Mouse (Mus musculus): ENCODE measurements around the gene Larp4b.
"Not testable (repeated sequence)": the region's sequence is repeated elsewhere in the genome, so short reads cannot be mapped to it uniquely, and the experiment has no call there.

The Larp4b gene

GRCm38 (mm10) chr13:9093316-9094155 is at the start of gene Larp4b:
Gene Larp4b, plus strand, starts transcription at chr13:9093881.
- DNase-seq (ENCODE audit: low read depth, low spot score), result peak; percentile 100

- no peak for DNase-seq (ENCODE audit: low read depth, low spot score)
Measured at GRCm38 (mm10) chr13:9044731-9045130, 49.0 kb upstream of the Larp4b start.

- DNase-seq (ENCODE audit: low read depth, low spot score), result not testable (repeated sequence)
Measured at GRCm38 (mm10) chr13:9052049-9052691, 41.5 kb upstream of the Larp4b start.

GRCm38 (mm10) chr13:9057277-9057676 is 36.4 kb upstream of the Larp4b start:
- no peak for DNase-seq (ENCODE audit: low read depth, low spot score)

GRCm38 (mm10) chr13:9058706-9059105 is 35.0 kb upstream of the Larp4b start:
- DNase-seq (ENCODE audit: low read depth, low spot score), result no peak

- peak; percentile 23 for DNase-seq (ENCODE audit: low read depth, low spot score)
Measured at GRCm38 (mm10) chr13:9061394-9061793, 32.3 kb upstream of the Larp4b start.

GRCm38 (mm10) chr13:9064196-9064595 is 29.5 kb upstream of the Larp4b start:
- peak; percentile 39 for DNase-seq (ENCODE audit: low read depth, low spot score)

- peak; percentile 80 for DNase-seq (ENCODE audit: low read depth, low spot score)
Measured at GRCm38 (mm10) chr13:9066107-9066506, 27.6 kb upstream of the Larp4b start.

GRCm38 (mm10) chr13:9071008-9071407 is 22.7 kb upstream of the Larp4b start:
- DNase-seq (ENCODE audit: low read depth, low spot score), result no peak

- no peak for DNase-seq (ENCODE audit: low read depth, low spot score)
Measured at GRCm38 (mm10) chr13:9073818-9074217, 19.9 kb upstream of the Larp4b start.

GRCm38 (mm10) chr13:9075825-9076592 is 17.7 kb upstream of the Larp4b start:
- no peak for DNase-seq (ENCODE audit: low read depth, low spot score)

GRCm38 (mm10) chr13:9082128-9082883 is 11.4 kb upstream of the Larp4b start:
- DNase-seq (ENCODE audit: low read depth, low spot score), result no peak

GRCm38 (mm10) chr13:9094186-9094980 is 702 bp downstream of the Larp4b start:
- DNase-seq (ENCODE audit: low read depth, low spot score), result no peak

GRCm38 (mm10) chr13:9099289-9099688 is 5.6 kb downstream of the Larp4b start:
- DNase-seq (ENCODE audit: low read depth, low spot score), result no peak

- DNase-seq (ENCODE audit: low read depth, low spot score), result no peak
Measured at GRCm38 (mm10) chr13:9100517-9100916, 6.8 kb downstream of the Larp4b start.

GRCm38 (mm10) chr13:9106246-9106645 is 12.6 kb downstream of the Larp4b start:
- DNase-seq (ENCODE audit: low read depth, low spot score), result peak; percentile 51

GRCm38 (mm10) chr13:9106992-9107858 is 13.5 kb downstream of the Larp4b start:
- no peak for DNase-seq (ENCODE audit: low read depth, low spot score)

- DNase-seq (ENCODE audit: low read depth, low spot score), result no peak
Measured at GRCm38 (mm10) chr13:9113735-9114134, 20.1 kb downstream of the Larp4b start.

- DNase-seq (ENCODE audit: low read depth, low spot score), result no peak
Measured at GRCm38 (mm10) chr13:9120835-9121542, 27.3 kb downstream of the Larp4b start.

Data from brain, adult 2 months (tissue).